Mouse (Mus musculus): ENCODE results near the gene Rad50. TPM values are rescaled to one million over a fixed set of nuclear protein-coding genes. Genes with fewer than 3 reads are reported as not detected.

The Rad50 gene
- total RNA-seq (2021): 1 to 10 TPM; 5.2 to 6.7 TPM
- long read RNA-seq, experiment 1, full-length matches to known transcripts: 1 of 1 reads
- long read RNA-seq, experiment 1, partial matches to known transcripts: 0 of 1 reads
- long read RNA-seq, experiment 1, other reads (novel, unspliced or antisense): 0 of 1 reads
- long read RNA-seq, experiment 2, full-length matches to known transcripts: 2 of 3 reads
- long read RNA-seq, experiment 2, partial matches to known transcripts: 0 of 3 reads
- long read RNA-seq, experiment 2, other reads (novel, unspliced or antisense): 1 of 3 reads

- peak; percentile 92 for DNase-seq
- intact Hi-C loops (cut with DNase I; ENCODE audit: low total_unique reads): no loop called here
Measured at GRCm38 (mm10) chr11:53706934-53707717, at the start of gene Rad50. TSS of gene Rad50 (minus strand) at chr11:53707319.

- intact Hi-C loops (cut with DNase I; ENCODE audit: low total_unique reads): loop anchor here (5.0 kb wide), 1 partner anchor 97 kb away; no protein-coding TSS in a partner anchor
- DNase-seq: no peak
Measured at GRCm38 (mm10) chr11:53755011-53755595, 48.0 kb upstream of the Rad50 start.

- no peak for DNase-seq
- intact Hi-C loops (cut with DNase I; ENCODE audit: low total_unique reads): no loop called here
Measured at GRCm38 (mm10) chr11:53749716-53750352, 42.7 kb upstream of the Rad50 start.

- DNase-seq: no peak
- intact Hi-C loops (cut with DNase I; ENCODE audit: low total_unique reads): no loop called here
Measured at GRCm38 (mm10) chr11:53749306-53749705, 42.2 kb upstream of the Rad50 start.

- DNase-seq: no peak
Measured at GRCm38 (mm10) chr11:53748614-53749013, 41.5 kb upstream of the Rad50 start.

DNA sequence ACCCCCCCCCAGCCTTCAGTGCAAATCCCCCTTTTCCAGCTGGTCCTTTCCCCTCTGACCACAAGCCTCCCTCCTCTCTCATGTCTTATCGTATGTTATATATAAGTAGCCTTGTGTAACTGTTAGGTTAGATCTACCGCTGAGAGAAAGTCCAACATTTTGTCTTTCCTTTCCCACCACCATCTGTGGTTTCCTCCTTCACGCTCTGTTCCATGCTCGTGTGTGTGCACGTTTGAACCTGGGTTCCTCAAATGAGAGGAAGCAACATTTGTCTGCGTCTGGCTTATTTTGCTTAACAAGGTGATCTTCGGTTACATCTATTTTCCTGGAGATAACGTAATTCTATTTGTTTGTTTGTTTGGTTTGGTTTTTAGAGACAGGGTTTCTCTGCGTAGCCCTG lies 40.9 kb upstream of the Rad50 start:
- DNase-seq: no peak
- intact Hi-C loops (cut with DNase I; ENCODE audit: low total_unique reads): no loop called here

More at GRCm38 (mm10) chr11:53748614-53749013, 41.5 kb upstream of the Rad50 start:
- intact Hi-C loops (cut with DNase I; ENCODE audit: low total_unique reads): no loop called here

DNA sequence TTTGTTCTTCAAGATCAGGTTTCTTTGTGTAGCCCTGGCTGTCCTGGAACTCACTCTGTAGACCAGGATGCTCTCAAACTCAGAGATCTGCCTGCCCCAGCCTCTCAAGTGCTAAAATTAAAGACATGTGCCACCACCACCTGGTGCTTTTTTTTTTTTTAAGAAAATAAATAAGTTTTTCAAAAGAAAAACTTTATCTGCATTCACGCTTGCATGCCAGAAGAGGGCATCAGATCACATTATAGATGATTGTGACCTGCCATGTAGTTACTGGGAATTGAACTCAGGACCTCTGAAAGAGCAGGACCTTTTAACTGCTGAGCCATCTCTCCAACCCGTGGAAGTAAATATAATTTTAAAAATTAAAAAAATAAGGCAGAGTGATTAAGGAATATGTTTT lies 38.1 kb upstream of the Rad50 start:
- intact Hi-C loops (cut with DNase I; ENCODE audit: low total_unique reads): no loop called here
- no peak for DNase-seq

- no peak for DNase-seq
- intact Hi-C loops (cut with DNase I; ENCODE audit: low total_unique reads): no loop called here
Measured at GRCm38 (mm10) chr11:53742353-53742752, 35.2 kb upstream of the Rad50 start.

DNA sequence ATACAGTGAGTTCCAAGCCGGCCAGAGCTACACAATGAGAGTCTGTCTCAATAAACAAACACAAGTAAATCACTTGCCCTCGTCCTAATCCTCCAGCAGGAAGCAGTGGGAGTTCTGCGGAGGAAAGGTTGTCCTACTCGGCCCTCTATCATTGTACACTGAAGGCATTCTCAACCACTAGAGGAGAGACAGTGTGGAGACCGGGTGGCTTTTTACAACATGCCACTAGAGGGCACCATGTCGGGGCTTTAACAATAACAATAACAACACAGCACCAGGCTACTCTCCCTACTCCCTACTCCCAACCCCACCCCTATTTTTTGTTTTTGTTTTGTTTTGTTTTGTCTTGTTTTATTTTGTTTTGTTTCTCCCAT lies 30.4 kb upstream of the Rad50 start:
- peak; percentile 38 for DNase-seq
- intact Hi-C loops (cut with DNase I; ENCODE audit: low total_unique reads): no loop called here

GRCm38 (mm10) chr11:53736771-53737572 lies 29.9 kb upstream of the Rad50 start:
- DNase-seq: peak; percentile 78
- intact Hi-C loops (cut with DNase I; ENCODE audit: low total_unique reads): no loop called here

DNA sequence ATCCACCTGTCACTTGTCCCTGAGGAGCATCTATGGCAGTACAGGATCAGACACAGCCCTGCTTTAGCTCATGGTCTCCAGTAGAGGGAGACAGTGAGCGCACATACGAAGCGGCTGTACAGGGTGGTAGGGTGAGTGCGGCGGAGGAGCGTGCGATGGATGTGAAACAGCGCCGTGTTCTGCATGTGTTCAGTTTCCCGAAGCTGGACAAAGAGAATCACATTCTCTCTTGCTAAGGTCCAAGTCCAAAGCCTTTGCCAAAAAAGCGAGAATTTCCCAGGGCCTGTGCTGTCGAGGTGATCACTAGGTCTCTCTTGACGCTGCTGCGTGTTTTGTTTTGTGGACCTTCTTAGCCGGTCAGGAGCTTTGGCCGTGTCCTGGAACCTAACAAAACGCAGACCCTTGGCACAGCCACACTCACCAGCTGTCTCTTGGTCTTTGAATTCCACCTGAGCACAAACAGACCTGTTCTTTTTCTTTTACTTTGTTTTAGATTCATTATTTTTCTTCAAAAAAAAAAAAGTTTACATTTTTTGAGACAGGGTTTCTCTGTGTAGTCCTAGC lies 28.6 kb upstream of the Rad50 start:
- DNase-seq: peak; percentile 54
- intact Hi-C loops (cut with DNase I; ENCODE audit: low total_unique reads): no loop called here

DNA sequence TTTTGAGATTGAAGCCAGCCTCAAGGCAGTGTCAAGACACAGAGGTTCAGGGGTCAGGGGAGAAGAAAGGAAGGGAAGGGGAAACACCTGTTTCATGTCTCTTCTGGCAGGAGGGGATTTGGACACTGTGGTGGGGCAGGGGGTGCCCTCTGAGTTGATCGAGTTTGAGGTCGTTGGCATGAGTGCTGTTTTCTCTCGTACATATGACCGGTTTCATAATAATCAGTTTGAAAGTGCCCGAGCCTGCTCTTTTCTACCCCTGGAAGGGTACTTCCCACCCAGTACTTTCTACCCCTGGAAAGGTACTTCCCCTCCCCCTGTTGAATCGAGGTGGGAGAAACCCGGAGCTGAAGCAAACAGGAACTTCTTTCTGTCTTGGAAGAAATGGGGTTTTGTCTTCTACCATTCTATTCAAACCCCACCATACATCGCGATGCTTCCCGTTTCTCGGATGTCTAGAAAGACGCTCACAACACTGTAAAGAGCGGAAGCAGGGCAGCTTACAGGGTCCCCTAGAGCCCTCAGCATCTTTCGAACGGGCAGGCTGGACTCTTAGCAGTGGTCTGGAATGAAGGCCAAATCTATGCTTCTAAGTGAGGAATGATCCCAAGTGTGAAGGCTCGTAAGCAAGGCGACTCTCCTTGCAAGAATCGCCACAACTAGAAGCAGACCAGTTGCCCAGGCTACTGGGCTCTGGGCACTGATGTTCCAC lies 28.0 kb upstream of the Rad50 start:
- DNase-seq: no peak
- intact Hi-C loops (cut with DNase I; ENCODE audit: low total_unique reads): no loop called here

GRCm38 (mm10) chr11:53734431-53734830 lies 27.3 kb upstream of the Rad50 start:
- DNase-seq: no peak
- intact Hi-C loops (cut with DNase I; ENCODE audit: low total_unique reads): no loop called here

GRCm38 (mm10) chr11:53733824-53734223 lies 26.7 kb upstream of the Rad50 start:
- no peak for DNase-seq
- intact Hi-C loops (cut with DNase I; ENCODE audit: low total_unique reads): no loop called here

DNA sequence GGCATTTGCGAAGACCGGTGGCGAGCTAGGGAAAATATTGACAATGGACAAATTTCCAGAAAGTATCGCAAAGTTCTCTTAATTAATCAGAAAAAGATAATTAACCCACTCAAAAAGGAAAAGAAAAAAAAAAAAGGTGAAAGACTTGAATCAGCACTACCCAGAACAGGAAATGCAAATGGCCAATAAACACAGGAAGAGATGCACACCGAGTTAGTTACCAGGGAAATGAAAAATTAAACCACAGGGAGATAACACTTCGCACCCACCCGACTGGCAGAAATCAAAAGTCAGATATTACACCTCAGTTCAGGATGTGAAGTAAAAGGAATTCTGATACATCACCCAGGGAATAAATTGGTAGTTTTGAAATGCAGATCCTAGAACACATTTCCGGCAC lies 25.1 kb upstream of the Rad50 start:
- intact Hi-C loops (cut with DNase I; ENCODE audit: low total_unique reads): no loop called here
- no peak for DNase-seq

GRCm38 (mm10) chr11:53731457-53731856 lies 24.3 kb upstream of the Rad50 start:
- intact Hi-C loops (cut with DNase I; ENCODE audit: low total_unique reads): no loop called here
- no peak for DNase-seq

GRCm38 (mm10) chr11:53720715-53721114 lies 13.6 kb upstream of the Rad50 start, which contains the start of gene Il5:
TSS of gene Il5 (plus strand) at chr11:53720794.
- DNase-seq: no peak
- intact Hi-C loops (cut with DNase I; ENCODE audit: low total_unique reads): no loop called here

DNA sequence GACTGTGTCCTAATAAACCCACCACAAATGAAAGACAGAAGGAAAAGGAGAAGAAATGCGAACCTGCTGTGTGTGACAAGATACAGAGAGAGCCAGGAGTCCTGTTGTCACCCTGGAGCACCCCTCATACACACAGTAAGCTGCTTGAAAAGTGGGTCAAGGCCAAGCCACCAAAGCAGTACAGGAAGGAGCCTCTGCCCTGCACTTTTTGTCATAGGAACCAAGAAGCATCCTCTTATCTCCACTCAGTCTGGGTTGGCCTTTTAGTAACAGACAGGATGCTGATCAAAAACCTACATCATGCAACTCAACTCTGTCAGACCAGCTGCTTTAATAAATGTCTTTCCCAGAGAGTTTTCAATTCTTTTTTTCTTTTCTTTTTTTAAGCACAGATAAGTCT lies 12.6 kb upstream of the Rad50 start:
- no peak for DNase-seq
- intact Hi-C loops (cut with DNase I; ENCODE audit: low total_unique reads): no loop called here

GRCm38 (mm10) chr11:53707718-53708009 lies 545 bp upstream of the Rad50 start:
- intact Hi-C loops (cut with DNase I; ENCODE audit: low total_unique reads): no loop called here
- no peak for DNase-seq

All from gastrocnemius, postnatal 14 days (tissue).